ENCODE assay signal across 24 mouse cellular contexts in genomic region chr1:127124862-127125261, GRCm38 (mm10).
"Had no signal": no experiment of that assay in that cellular context is flagged by ENCODE, and none has a peak within 500 bp of the region (broad histone marks: within the 10 kb centered on the region; RNA-seq: fewer than 3 reads in every experiment).

No protein-coding gene starts in this region.

- DNase-seq: gastrocnemius, adult 2 months; gastrocnemius, postnatal 10 days; gastrocnemius, postnatal 25 days; heart, adult 2 months; heart, postnatal 10 days; heart, postnatal 4 days; kidney, adult 18-20 months; kidney, adult 8-10 months; kidney, postnatal 10 days; kidney, postnatal 25 days; kidney, postnatal 4 days; layer of hippocampus, adult 9-11 months; layer of hippocampus, postnatal 36 days; left cerebral cortex, postnatal 4 days had no signal

- H3K27ac ChIP-seq: gastrocnemius, adult 2 months; heart, adult 2 months; hindbrain, embryonic 12.5 days; intestine, embryonic 15.5 days; limb, embryonic 13.5 days; limb, embryonic 15.5 days; liver, embryonic 12.5 days; liver, embryonic 14.5 days had no signal

- H3K4me1 ChIP-seq: hindbrain, embryonic 12.5 days; intestine, embryonic 15.5 days; limb, embryonic 13.5 days; limb, embryonic 15.5 days; liver, embryonic 12.5 days had no signal

- H3K4me2 ChIP-seq: heart, embryonic 11.5 days; hindbrain, embryonic 12.5 days; intestine, embryonic 15.5 days; limb, embryonic 13.5 days; limb, embryonic 15.5 days; liver, embryonic 12.5 days had no signal

- H3K27me3 ChIP-seq: hindbrain, embryonic 12.5 days; intestine, embryonic 15.5 days; limb, embryonic 13.5 days; limb, embryonic 15.5 days; liver, embryonic 12.5 days had no signal

- ATAC-seq: hindbrain, embryonic 16.5 days; inflammation-experienced regulatory T-cells, adult 6 months; intestine, embryonic 15.5 days; intestine, postnatal 0 days; liver, embryonic 12.5 days had no signal

- H3K9me3 ChIP-seq: hindbrain, embryonic 12.5 days; intestine, embryonic 15.5 days; limb, embryonic 13.5 days; limb, embryonic 15.5 days had no signal

- H3K36me3 ChIP-seq: hindbrain, embryonic 12.5 days; intestine, embryonic 15.5 days; limb, embryonic 13.5 days; limb, embryonic 15.5 days; liver, embryonic 12.5 days had no signal

- H3K9ac ChIP-seq: hindbrain, embryonic 12.5 days; intestine, embryonic 15.5 days; limb, embryonic 13.5 days; limb, embryonic 15.5 days; liver, embryonic 12.5 days; liver, embryonic 14.5 days had no signal

- H3K4me3 ChIP-seq: gastrocnemius, adult 2 months; heart, adult 2 months; hindbrain, embryonic 12.5 days; intestine, embryonic 15.5 days; limb, embryonic 13.5 days; limb, embryonic 15.5 days; liver, embryonic 12.5 days had no signal
